Mouse (Mus musculus): ENCODE data around the gene Mrfap1. TPM values are rescaled to one million over a fixed set of nuclear protein-coding genes. Genes with fewer than 3 reads are reported as not detected.
A peak's percentile ranks its signal among the peaks of the same experiment; 100 is the strongest.

Mrfap1 gene
- total RNA-seq (2022), result 100 to 1,000 TPM; 571 to 829 (median 654) TPM

GRCm38 (mm10) chr5:36796296-36797014, at the start of gene Mrfap1:
TSS of gene Mrfap1 (minus strand) at chr5:36796772.
- peak; percentile 90 for DNase-seq

GRCm38 (mm10) chr5:36844490-36844889, 47.9 kb upstream of the Mrfap1 start:
- no peak for DNase-seq

- DNase-seq, result no peak
These were observed 45.1 kb upstream of the Mrfap1 start for GRCm38 (mm10) chr5:36841701-36842100.

- no peak for DNase-seq
These were observed 43.5 kb upstream of the Mrfap1 start for GRCm38 (mm10) chr5:36840092-36840491.

GRCm38 (mm10) chr5:36839602-36840001, 43.0 kb upstream of the Mrfap1 start:
- DNase-seq, result no peak

- no peak for DNase-seq
These were observed 42.5 kb upstream of the Mrfap1 start for GRCm38 (mm10) chr5:36839032-36839431.

- DNase-seq, result no peak
These were observed 39.4 kb upstream of the Mrfap1 start for GRCm38 (mm10) chr5:36835933-36836332.

- DNase-seq, result no peak
These were observed 34.7 kb upstream of the Mrfap1 start for GRCm38 (mm10) chr5:36831272-36831671.

GRCm38 (mm10) chr5:36829913-36830879, 33.6 kb upstream of the Mrfap1 start, which contains the start of gene Man2b2:
TSS of gene Man2b2 (minus strand) at chr5:36830653.
- DNase-seq, result peak; percentile 80

GRCm38 (mm10) chr5:36829098-36829497, 32.5 kb upstream of the Mrfap1 start:
- DNase-seq, result no peak

- DNase-seq, result no peak
These were observed 26.3 kb upstream of the Mrfap1 start for GRCm38 (mm10) chr5:36822907-36823306.

- DNase-seq, result no peak
These were observed 23.6 kb upstream of the Mrfap1 start for GRCm38 (mm10) chr5:36820142-36820541.

GRCm38 (mm10) chr5:36819742-36820141, 23.2 kb upstream of the Mrfap1 start:
- no peak for DNase-seq

- no peak for DNase-seq
These were observed 21.2 kb upstream of the Mrfap1 start for GRCm38 (mm10) chr5:36817738-36818137.

GRCm38 (mm10) chr5:36814554-36814953, 18.0 kb upstream of the Mrfap1 start:
- no peak for DNase-seq

- no peak for DNase-seq
These were observed 14.8 kb upstream of the Mrfap1 start for GRCm38 (mm10) chr5:36811413-36811812.

GRCm38 (mm10) chr5:36810634-36811033, 14.1 kb upstream of the Mrfap1 start:
- no peak for DNase-seq

- no peak for DNase-seq
These were observed 12.6 kb upstream of the Mrfap1 start for GRCm38 (mm10) chr5:36809123-36809522.

- no peak for DNase-seq
These were observed 10.5 kb upstream of the Mrfap1 start for GRCm38 (mm10) chr5:36807106-36807505.

- DNase-seq, result no peak
These were observed 719 bp upstream of the Mrfap1 start for GRCm38 (mm10) chr5:36797291-36797690.

- peak; percentile 67 for DNase-seq
These were observed 801 bp downstream of the Mrfap1 start for GRCm38 (mm10) chr5:36795647-36796295.

- no peak for DNase-seq
These were observed 4.7 kb downstream of the Mrfap1 start for GRCm38 (mm10) chr5:36791861-36792260.

GRCm38 (mm10) chr5:36786052-36786451, 10.5 kb downstream of the Mrfap1 start:
- no peak for DNase-seq

Data from adrenal gland, adult 8-10 months (tissue).